Mouse (Mus musculus) liver, embryonic 15.5 days (tissue): ENCODE data around the gene Lrig1. TPM values are rescaled to one million over a fixed set of nuclear protein-coding genes. Genes with fewer than 3 reads are reported as not detected.

Experiments used
- ATAC-seq: fragments of 200-750 bp; cut with Nextera tagmentation; 2 replicates; pipeline ENCODE4 v1.8.0; 2017; ENCODE audit warnings: moderate number of reproducible peaks, mild to moderate bottlenecking, moderate library complexity; ENCODE audit not compliant: insufficient read depth
- H3K27ac ChIP-seq: fragments of 300-500 bp; sonication (generic); replicated peaks from 2 replicates; pipeline ENCODE4 v1.5.1; 2015; ENCODE audit warnings: mild to moderate bottlenecking, inconsistent platforms
- H3K27me3 ChIP-seq: fragments of 300-500 bp; sonication (generic); 2 replicates; pipeline ENCODE4 v1.6.1; 2015; ENCODE audit warnings: mild to moderate bottlenecking, inconsistent platforms
- H3K36me3 ChIP-seq: fragments of 300-500 bp; sonication (generic); replicated peaks from 2 replicates; pipeline ENCODE4 v1.6.1; 2015; ENCODE audit warnings: moderate library complexity, mild to moderate bottlenecking, inconsistent platforms
- H3K4me1 ChIP-seq: fragments of 300-500 bp; sonication (generic); replicated peaks from 2 replicates; pipeline ENCODE4 v1.6.1; 2015; ENCODE audit warnings: inconsistent platforms
- H3K4me2 ChIP-seq: fragments of 300-500 bp; sonication (generic); 2 replicates; pipeline ENCODE4 v1.6.1; 2015; ENCODE audit warnings: moderate library complexity, mild to moderate bottlenecking, inconsistent platforms
- H3K4me3 ChIP-seq: fragments of 300-500 bp; sonication (generic); replicated peaks from 2 replicates; pipeline ENCODE4 v1.5.1; 2015; ENCODE audit warnings: mild to moderate bottlenecking, inconsistent platforms
- H3K9ac ChIP-seq: fragments of 300-500 bp; sonication (generic); 2 replicates; pipeline ENCODE4 v1.6.1; 2015; ENCODE audit warnings: moderate library complexity, mild to moderate bottlenecking, inconsistent platforms
- H3K9me3 ChIP-seq: fragments of 300-500 bp; sonication (generic); replicated peaks from 2 replicates; pipeline ENCODE4 v1.6.1; 2016; ENCODE audit warnings: inconsistent platforms
- WGBS: fragments of 180-500 bp; shearing (Covaris S2); methylation state at CpG from one replicate; pipeline ENCODE4 v1.1.7; 2015; ENCODE audit warnings: mixed read lengths; ENCODE audit not compliant: insufficient replicate concordance; 5-methylcytosine and 5-hydroxymethylcytosine counted together
- polyA plus RNA-seq: library from polyadenylated mRNA; unstranded; fragments of >200 nt; fragmentation: Nextera tagmentation; extraction: Ambion mirVana; gene quantifications from 2 replicates; pipeline ENCODE4 v1.2.1, GENCODE M21; 2015

Lrig1 gene
- polyA plus RNA-seq, 1 experiment from 2014 or later = 2.7 TPM

GRCm38 (mm10) chr6:94631051-94631778 lies 68.7 kb downstream of the Lrig1 start:
- H3K27ac ChIP-seq = no peak overlapping the region
- H3K9me3 ChIP-seq = no peaks in the 10 kb centered on the region
- no peaks in the 10 kb centered on the region for H3K27me3 ChIP-seq
- H3K9ac ChIP-seq = no peak overlapping the region
- WGBS = 60% methylated on average over 7 of the region's 7 CpGs
- no peaks in the 10 kb centered on the region for H3K4me1 ChIP-seq
- no peak for ATAC-seq
- no peaks in the 10 kb centered on the region for H3K36me3 ChIP-seq
- H3K4me3 ChIP-seq = no peak overlapping the region
- no peak overlapping the region for H3K4me2 ChIP-seq

DNA sequence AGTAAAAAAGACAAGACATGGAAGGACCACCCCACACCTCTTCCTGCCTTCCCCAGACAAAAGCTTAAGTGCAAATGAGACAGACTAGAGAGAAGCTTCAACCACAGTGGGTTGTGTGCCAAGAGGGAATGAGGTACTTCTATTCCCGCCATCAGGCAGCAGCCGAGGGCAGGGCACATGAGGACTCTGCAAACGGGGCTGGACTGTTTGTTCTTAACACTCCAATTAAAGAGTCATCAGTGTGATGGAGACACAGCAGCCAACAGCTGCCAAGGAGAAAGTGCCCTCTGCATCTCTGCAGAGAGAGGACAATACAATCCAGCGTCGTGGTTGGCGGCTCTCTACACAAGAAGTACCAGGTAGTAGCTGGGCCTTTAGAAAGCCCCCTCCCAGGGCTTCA lies 71.2 kb downstream of the Lrig1 start:
- no peaks in the 10 kb centered on the region for H3K27me3 ChIP-seq
- H3K4me1 ChIP-seq = no peaks in the 10 kb centered on the region
- H3K27ac ChIP-seq = no peak overlapping the region
- no peak overlapping the region for H3K4me3 ChIP-seq
- H3K9ac ChIP-seq = no peak overlapping the region
- H3K9me3 ChIP-seq = no peaks in the 10 kb centered on the region
- H3K4me2 ChIP-seq = no peak overlapping the region
- H3K36me3 ChIP-seq = no peaks in the 10 kb centered on the region
- ATAC-seq = no peak
- 62% methylated on average over 6 of the region's 6 CpGs for WGBS

DNA sequence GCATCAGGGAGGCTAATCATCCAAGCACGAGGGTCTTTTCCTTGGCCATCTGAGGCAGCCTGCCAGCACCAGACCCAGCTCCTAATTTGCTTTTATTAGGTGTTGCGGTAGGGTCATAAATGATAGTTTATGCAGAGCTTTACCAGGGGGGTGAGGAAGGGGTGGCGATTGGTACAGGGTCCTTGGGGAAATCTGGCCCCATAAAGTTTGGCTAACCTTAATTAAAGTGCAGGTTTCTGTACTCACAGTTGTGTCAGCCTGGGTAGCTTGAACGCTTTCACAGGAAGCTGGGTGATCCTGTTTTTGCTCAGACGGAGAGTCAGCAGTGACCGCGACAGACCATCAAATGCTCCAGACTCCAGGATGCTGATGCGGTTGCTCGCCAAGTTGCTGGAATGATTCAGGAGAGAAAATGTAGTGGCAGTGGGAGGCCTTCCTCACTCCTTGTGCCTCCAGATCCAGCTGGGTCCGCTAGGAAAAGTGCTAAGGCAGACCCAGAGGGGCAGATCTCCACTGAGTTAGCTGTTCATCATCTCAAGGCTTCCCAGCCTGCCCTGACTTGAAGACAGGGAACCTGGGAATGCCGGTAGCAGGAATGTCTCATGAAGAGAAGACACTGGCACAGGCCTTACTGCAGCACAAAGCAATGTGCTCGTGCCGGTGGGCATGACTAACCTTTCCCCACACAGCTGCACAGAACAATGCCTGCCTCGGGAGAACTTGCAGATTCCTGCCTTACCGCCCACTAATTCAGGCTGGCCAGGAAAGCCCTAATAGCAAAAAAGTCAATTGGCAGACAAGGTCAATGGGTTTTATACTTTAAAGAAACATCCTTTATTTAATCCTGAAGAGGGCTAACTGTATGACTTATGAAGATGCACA lies 72.0 kb downstream of the Lrig1 start:
- H3K9ac ChIP-seq = no peak overlapping the region
- H3K27me3 ChIP-seq = no peaks in the 10 kb centered on the region
- H3K36me3 ChIP-seq = no peaks in the 10 kb centered on the region
- no peak overlapping the region for H3K27ac ChIP-seq
- no peaks in the 10 kb centered on the region for H3K4me1 ChIP-seq
- H3K4me3 ChIP-seq = no peak overlapping the region
- no peak for ATAC-seq
- WGBS = 39% methylated on average over 15 of the region's 15 CpGs
- H3K4me2 ChIP-seq = no peak overlapping the region
- H3K9me3 ChIP-seq = no peaks in the 10 kb centered on the region

DNA sequence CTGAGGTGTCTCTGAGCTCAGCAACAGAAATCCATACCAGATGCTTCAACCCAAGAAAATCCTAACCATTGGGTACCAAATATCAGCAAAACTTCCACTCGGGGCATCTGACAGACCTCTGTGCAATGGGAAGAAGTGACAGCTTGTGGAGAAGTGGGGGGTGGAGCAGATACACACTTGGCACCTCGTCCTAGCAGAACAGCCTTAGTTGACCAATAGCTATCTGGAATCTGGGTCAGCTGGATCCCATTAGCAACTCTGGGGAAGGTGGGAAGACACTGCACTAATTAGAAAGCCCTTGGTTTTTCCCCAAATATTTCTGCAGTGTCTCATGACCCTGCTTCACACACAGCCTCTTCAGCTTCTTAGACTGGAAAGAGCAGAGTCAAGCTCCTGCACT lies 73.2 kb downstream of the Lrig1 start:
- Histone ChIP-seq H3K4me2 (no peak overlapping the region), H3K4me1 (no peaks in the 10 kb centered on the region), H3K36me3 (0 out of 2 replicates have a peak, but pooled peaks cover 9% of the 10 kb centered on the region), H3K4me3 (no peak overlapping the region), H3K27me3 (no peaks in the 10 kb centered on the region), H3K9me3 (no peaks in the 10 kb centered on the region), H3K9ac (no peak overlapping the region), H3K27ac (no peak overlapping the region)
- WGBS = 38% methylated on average over 2 of the region's 2 CpGs
- ATAC-seq = no peak

- H3K27ac ChIP-seq = no peak overlapping the region
- no peaks in the 10 kb centered on the region for H3K9me3 ChIP-seq
- no peaks in the 10 kb centered on the region for H3K4me1 ChIP-seq
- no peak overlapping the region for H3K4me2 ChIP-seq
- H3K27me3 ChIP-seq = no peaks in the 10 kb centered on the region
- no peak overlapping the region for H3K9ac ChIP-seq
- H3K36me3 ChIP-seq = 0 out of 2 replicates have a peak, but pooled peaks cover 14% of the 10 kb centered on the region
- H3K4me3 ChIP-seq = no peak overlapping the region
- ATAC-seq = no peak
- WGBS = 25% methylated on average over 5 of the region's 5 CpGs
Observed at GRCm38 (mm10) chr6:94625896-94626295, 74.1 kb downstream of the Lrig1 start.

DNA sequence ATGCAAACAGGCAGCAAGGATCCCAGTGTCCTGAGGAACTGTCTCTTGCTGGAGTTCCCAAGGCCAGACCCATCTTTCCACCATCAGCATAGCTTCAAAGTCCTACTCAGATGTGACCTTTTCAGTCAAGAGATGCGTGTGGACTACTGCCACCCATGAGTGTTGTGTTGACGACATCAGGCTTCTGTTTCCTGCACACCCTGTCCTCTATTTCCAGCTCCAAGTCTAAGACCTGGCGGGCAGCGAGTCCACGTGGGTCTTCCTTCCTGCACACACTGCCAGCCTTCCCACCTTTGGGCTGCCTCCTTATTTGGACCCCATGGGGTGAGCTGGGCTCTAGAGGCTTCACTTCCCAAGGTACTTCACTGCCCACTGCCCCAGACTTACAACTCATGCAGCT lies 75.4 kb downstream of the Lrig1 start:
- ATAC-seq = no peak
- Histone ChIP-seq H3K9ac (no peak overlapping the region), H3K9me3 (no peaks in the 10 kb centered on the region), H3K4me3 (no peak overlapping the region), H3K4me2 (no peak overlapping the region), H3K27me3 (no peaks in the 10 kb centered on the region), H3K27ac (no peak overlapping the region), H3K36me3 (0 out of 2 replicates have a peak, but pooled peaks cover 14% of the 10 kb centered on the region), H3K4me1 (no peaks in the 10 kb centered on the region)
- 61% methylated on average over 5 of the region's 5 CpGs for WGBS

GRCm38 (mm10) chr6:94622983-94623382 lies 77.0 kb downstream of the Lrig1 start:
- H3K4me1 ChIP-seq = no peaks in the 10 kb centered on the region
- ATAC-seq = no peak
- no peaks in the 10 kb centered on the region for H3K9me3 ChIP-seq
- no peaks in the 10 kb centered on the region for H3K27me3 ChIP-seq
- no peak overlapping the region for H3K4me2 ChIP-seq
- 74% methylated on average over 4 of the region's 4 CpGs for WGBS
- no peak overlapping the region for H3K27ac ChIP-seq
- H3K9ac ChIP-seq = no peak overlapping the region
- no peak overlapping the region for H3K4me3 ChIP-seq
- H3K36me3 ChIP-seq = 0 out of 2 replicates have a peak, but pooled peaks cover 14% of the 10 kb centered on the region

- H3K4me3 ChIP-seq = no peak overlapping the region
- H3K9ac ChIP-seq = no peak overlapping the region
- no peaks in the 10 kb centered on the region for H3K9me3 ChIP-seq
- no peak for ATAC-seq
- H3K27me3 ChIP-seq = no peaks in the 10 kb centered on the region
- no peak overlapping the region for H3K4me2 ChIP-seq
- H3K4me1 ChIP-seq = no peaks in the 10 kb centered on the region
- no peak overlapping the region for H3K27ac ChIP-seq
- WGBS = 56% methylated on average over 9 of the region's 9 CpGs
- H3K36me3 ChIP-seq = 0 out of 2 replicates have a peak, but pooled peaks cover 14% of the 10 kb centered on the region
Observed at GRCm38 (mm10) chr6:94620801-94621301, 79.1 kb downstream of the Lrig1 start.

DNA sequence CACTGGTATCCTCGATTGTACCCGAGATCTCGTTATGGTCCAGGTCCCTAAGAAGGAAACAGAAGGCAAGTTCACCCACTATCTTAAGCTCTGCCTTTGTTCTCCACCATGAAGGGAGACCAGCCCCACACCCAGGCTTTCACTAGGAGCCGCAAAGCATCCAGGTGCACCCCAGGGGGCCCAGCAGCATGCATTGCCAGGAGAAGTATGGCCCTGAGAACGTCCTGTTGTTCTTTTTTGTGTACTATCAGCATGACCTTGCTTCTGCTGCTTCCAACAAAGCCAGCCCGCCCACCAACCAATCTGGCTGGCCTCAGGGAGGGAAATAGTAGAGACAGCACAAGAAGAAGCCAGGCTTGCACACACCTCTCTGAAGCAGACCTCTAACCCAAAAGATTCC lies 79.7 kb downstream of the Lrig1 start:
- no peaks in the 10 kb centered on the region for H3K9me3 ChIP-seq
- WGBS = 67% methylated on average over 6 of the region's 6 CpGs
- no peak overlapping the region for H3K4me3 ChIP-seq
- no peak overlapping the region for H3K9ac ChIP-seq
- H3K4me2 ChIP-seq = no peak overlapping the region
- H3K27me3 ChIP-seq = no peaks in the 10 kb centered on the region
- no peaks in the 10 kb centered on the region for H3K4me1 ChIP-seq
- H3K27ac ChIP-seq = no peak overlapping the region
- ATAC-seq = no peak
- H3K36me3 ChIP-seq = 0 out of 2 replicates have a peak, but pooled peaks cover 14% of the 10 kb centered on the region

DNA sequence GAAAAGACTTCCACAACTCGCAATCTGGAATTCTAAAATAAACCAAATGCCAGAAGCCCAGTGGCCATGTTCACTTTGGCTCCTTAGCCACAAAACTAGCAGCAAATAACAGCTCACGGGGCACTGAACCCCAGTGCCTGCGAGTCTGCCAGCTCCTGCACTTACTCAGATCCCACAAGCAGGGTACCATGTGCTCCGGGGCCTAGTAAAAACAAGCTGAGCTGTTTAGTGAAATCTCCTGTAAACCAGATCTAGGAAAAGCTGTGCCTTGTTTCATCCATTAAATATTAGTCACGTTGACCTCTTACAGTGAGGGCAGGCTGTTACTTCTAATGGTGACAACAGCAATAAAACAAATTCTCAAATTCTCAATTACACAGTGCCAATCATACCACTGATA lies 81.3 kb downstream of the Lrig1 start:
- Histone ChIP-seq H3K4me1 (no peaks in the 10 kb centered on the region), H3K36me3 (0 out of 2 replicates have a peak, but pooled peaks cover 14% of the 10 kb centered on the region), H3K4me3 (no peak overlapping the region), H3K27me3 (no peaks in the 10 kb centered on the region), H3K27ac (no peak overlapping the region), H3K9me3 (no peaks in the 10 kb centered on the region), H3K9ac (no peak overlapping the region), H3K4me2 (no peak overlapping the region)
- 64% methylated on average over 5 of the region's 5 CpGs for WGBS
- no peak for ATAC-seq

DNA sequence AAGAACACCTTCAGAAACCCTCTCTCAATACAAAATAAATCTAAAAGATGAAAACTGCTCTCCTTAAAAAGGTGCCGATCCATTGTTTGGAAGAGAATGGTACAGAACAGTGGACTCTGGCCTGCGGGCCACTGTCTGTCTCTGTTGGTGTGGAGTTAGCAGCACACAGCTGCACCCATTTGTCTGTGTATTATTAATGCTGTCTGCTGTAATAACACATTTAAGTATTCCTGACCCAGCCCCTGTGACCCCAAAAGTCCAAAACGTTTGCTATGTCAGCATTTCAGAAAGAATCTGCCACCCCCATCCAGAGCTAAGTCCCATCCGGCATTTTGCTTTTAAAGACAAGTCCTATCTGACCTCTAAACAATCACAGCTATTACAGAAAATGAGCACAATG lies 84.0 kb downstream of the Lrig1 start:
- Histone ChIP-seq H3K4me2 (no peak overlapping the region), H3K4me1 (no peaks in the 10 kb centered on the region), H3K27me3 (no peaks in the 10 kb centered on the region), H3K27ac (no peak overlapping the region), H3K9ac (no peak overlapping the region), H3K9me3 (no peaks in the 10 kb centered on the region), H3K36me3 (no peaks in the 10 kb centered on the region), H3K4me3 (no peak overlapping the region)
- 64% methylated on average over 4 of the region's 4 CpGs for WGBS
- no peak for ATAC-seq
